Mouse (Mus musculus) heart, postnatal 25 days (tissue): ENCODE results near the gene Fam3c. TPM values are rescaled to one million over a fixed set of nuclear protein-coding genes. Genes with fewer than 3 reads are reported as not detected.

Source experiments
- DNase-seq: peaks from one replicate; pipeline ENCODE4 v3.0.0; 2022; ENCODE audit warnings: low spot score
- intact Hi-C: fragments of 180-260 bp; cut with DNase I; formaldehyde crosslinking; loops from one replicate; pipeline ENCODE4 v1.15.1; 2025
- total RNA-seq, 2 experiments: library from RNA; stranded (reverse); gene quantifications; 2 replicates each; pipeline ENCODE4 v1.2.3; 2021

Fam3c gene
- total RNA-seq, 2 experiments from 2014 or later, result 23.6 to 27.5 TPM

- intact Hi-C loops, result loop anchor here (2.0 kb wide), 1 partner anchor 27 kb away; no protein-coding TSS in a partner anchor
- DNase-seq, result no peak
These were observed 502 bp downstream of the Fam3c start for GRCm38 (mm10) chr6:22355396-22356085.

- DNase-seq, result no peak
- intact Hi-C loops, result no loop called here
These were observed 1.4 kb downstream of the Fam3c start for GRCm38 (mm10) chr6:22354675-22355074.

- intact Hi-C loops, result no loop called here
- no peak for DNase-seq
These were observed 2.0 kb downstream of the Fam3c start for GRCm38 (mm10) chr6:22354031-22354430.

DNA sequence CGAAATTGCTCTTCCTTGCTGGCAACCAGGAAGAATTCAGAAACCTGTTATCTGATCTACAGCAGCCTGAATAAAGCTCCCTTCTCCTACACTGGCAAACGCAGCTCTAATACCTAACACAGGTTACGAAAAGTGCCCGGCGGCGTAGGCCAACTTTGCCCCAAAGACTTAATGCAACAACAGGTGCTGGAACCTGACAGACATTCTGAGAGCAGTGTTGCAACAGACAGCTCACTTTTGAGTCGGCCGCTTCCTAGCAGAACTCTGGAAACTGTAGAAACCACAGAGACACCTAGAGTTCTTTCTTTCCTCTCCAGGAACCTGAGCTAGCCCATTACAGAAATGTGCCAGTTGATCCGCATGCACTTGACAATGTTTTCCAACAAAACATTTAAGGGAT lies 4.5 kb downstream of the Fam3c start:
- intact Hi-C loops, result no loop called here
- no peak for DNase-seq

GRCm38 (mm10) chr6:22350239-22350571 lies 5.8 kb downstream of the Fam3c start:
- intact Hi-C loops, result no loop called here

GRCm38 (mm10) chr6:22349531-22350238 lies 6.4 kb downstream of the Fam3c start:
- DNase-seq, result no peak
- intact Hi-C loops, result no loop called here

More at GRCm38 (mm10) chr6:22350239-22350571, 5.8 kb downstream of the Fam3c start:
- DNase-seq, result no peak

DNA sequence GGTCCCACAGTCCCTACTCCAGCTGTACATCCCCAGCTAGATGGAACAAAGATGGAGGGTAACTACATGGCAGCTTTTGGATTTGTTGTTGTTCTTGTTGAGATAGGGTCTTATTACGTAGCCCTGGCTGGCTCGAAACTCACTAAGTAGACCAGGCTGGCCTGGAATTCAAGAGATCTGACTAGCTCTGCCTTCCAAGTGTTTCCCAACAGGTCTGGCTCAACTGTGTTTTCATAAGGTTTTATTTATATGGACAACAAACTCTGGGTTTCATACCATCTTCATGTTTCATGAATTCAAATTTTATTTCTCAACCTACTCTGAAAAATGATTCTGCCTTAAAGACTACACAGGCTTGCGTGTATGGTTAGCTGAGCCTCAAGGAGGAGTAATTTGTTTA lies 7.1 kb downstream of the Fam3c start:
- no peak for DNase-seq
- intact Hi-C loops, result no loop called here

DNA sequence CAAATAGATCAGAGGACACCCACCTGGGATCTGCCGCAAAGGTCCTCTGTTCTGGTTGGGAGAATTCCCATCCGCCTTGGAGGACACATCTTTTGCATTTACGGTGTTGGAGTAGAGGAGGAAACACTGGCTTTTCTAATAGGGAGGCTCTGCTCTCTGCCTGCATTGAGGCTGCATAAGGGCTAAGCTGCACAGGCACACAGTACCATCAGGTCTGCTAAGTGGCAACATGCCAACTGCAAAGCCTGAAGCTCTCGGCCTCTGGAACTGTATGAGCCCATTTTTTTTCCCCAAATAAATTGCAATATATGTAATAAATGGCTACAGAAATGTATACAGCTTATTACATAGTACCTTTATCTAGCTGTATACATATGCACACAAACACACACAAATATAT lies 7.9 kb downstream of the Fam3c start:
- no peak for DNase-seq
- intact Hi-C loops, result no loop called here

- intact Hi-C loops, result no loop called here
- no peak for DNase-seq
These were observed 8.7 kb downstream of the Fam3c start for GRCm38 (mm10) chr6:22347132-22347902.

DNA sequence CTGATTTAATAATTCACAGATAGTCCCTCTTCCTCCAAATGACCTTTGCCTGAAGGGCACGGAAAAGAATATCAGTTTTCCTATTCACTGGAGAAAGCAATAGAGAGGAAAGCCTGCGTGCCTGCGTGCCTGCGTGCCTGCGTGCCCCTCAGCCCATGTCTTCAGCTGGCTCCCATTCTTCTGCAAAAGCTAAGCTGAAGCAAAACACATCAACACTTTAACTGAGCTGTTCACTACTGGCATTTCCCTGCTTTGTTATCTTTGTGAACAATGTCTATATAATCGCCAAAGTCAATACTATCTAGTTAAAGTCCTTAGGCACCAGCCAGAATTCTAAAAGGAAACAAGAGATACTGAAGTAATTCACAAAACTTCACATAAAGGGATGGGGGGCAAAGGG lies 11.6 kb downstream of the Fam3c start:
- DNase-seq, result no peak

GRCm38 (mm10) chr6:22343706-22344105 lies 12.3 kb downstream of the Fam3c start:
- no peak for DNase-seq
- intact Hi-C loops, result no loop called here

More for the DNA sequence above, 11.6 kb downstream of the Fam3c start:
- intact Hi-C loops, result no loop called here

GRCm38 (mm10) chr6:22343292-22343691 lies 12.8 kb downstream of the Fam3c start:
- DNase-seq, result no peak
- intact Hi-C loops, result no loop called here

GRCm38 (mm10) chr6:22340779-22341178 lies 15.3 kb downstream of the Fam3c start:
- no peak for DNase-seq
- intact Hi-C loops, result no loop called here

DNA sequence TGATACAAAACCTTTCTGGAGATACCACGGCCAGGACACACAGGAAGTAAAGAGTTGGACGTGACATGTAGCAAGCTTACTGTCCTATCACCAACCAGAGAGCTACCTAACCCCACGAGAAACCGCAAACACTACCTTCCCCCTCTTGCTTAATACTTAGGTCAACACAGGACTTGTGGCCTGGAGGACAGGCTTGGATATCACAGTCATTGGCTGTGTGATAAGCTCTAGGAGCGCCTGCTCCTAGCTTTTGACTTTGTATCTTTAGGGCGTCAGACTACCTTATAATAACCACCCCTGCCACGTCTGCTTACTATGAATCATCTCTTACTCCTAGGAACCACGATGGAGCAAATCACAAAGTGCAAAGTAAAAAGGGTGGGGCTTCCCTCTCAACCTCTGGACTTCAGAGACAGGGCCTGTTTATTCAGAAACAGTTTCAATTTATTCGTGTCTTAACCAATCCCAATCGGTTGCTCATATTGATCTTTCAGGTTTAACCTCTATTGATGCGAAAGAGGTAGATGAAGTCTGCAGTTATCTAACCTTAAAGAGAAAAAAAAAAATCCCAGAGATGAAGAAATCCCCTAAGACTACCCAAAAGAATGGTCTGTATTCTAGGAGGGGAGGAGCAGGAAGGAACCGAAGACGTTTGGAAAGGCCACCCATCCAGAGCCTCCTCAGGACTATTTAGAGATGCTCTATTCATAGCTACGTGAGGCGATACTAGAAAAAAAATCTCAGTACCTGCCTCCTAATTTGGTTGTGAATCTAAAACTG lies 16.1 kb downstream of the Fam3c start:
- intact Hi-C loops, result no loop called here
- DNase-seq, result no peak

- DNase-seq, result no peak
- intact Hi-C loops, result no loop called here
These were observed 23.5 kb downstream of the Fam3c start for GRCm38 (mm10) chr6:22332548-22332947.

GRCm38 (mm10) chr6:22330169-22330960 lies 25.7 kb downstream of the Fam3c start:
- intact Hi-C loops, result no loop called here
- DNase-seq, result no peak

DNA sequence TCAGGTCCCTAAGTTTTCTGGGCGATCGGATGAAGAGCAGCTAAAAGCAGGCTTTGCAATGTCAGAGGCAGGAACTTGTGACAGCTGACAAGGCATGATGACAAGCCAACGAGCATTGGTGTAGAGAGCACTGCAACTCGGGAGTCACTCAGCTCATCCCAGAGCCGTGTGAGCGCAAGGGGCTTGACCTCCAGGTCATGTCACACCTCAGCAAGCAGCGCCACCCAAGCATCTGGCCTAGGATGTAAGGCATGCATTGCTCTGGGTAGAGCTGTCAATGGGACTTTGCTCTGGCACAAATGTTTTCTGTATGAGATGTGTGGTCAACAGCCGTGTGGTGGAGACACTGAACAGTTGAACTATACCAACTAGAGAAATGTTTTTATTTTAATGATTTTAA lies 28.1 kb downstream of the Fam3c start:
- intact Hi-C loops, result loop anchor here (2.0 kb wide), 1 partner anchor 29 kb away; the partner anchor contains the start of gene Fam3c
- DNase-seq, result no peak

- intact Hi-C loops, result no loop called here
- no peak for DNase-seq
These were observed 29.0 kb downstream of the Fam3c start for GRCm38 (mm10) chr6:22327091-22327490.

- intact Hi-C loops, result loop anchor here (1.0 kb wide), 1 partner anchor 168 kb away; no protein-coding TSS in a partner anchor
- no peak for DNase-seq
These were observed 29.8 kb downstream of the Fam3c start for GRCm38 (mm10) chr6:22326289-22326688.
